27 mouse cellular contexts compared by ENCODE assay signal in genomic region chr16:76000127-76000526, GRCm38 (mm10).
"Had no signal": no experiment of that assay in that cellular context is flagged by ENCODE, and none has a peak within 500 bp of the region (broad histone marks: within the 10 kb centered on the region; RNA-seq: fewer than 3 reads in every experiment).

No protein-coding gene starts in this region.

- H3K9me3 ChIP-seq: heart, embryonic 13.5 days; heart, embryonic 15.5 days; hindbrain, embryonic 13.5 days; hindbrain, embryonic 15.5 days; kidney, embryonic 15.5 days; limb, embryonic 13.5 days; limb, embryonic 15.5 days; liver, embryonic 12.5 days had no signal

- H3K36me3 ChIP-seq: heart, embryonic 13.5 days; heart, embryonic 15.5 days; hindbrain, embryonic 13.5 days; hindbrain, embryonic 15.5 days; kidney, embryonic 15.5 days; limb, embryonic 13.5 days; limb, embryonic 15.5 days; liver, embryonic 12.5 days had no signal

- H3K27me3 ChIP-seq: heart, embryonic 13.5 days; heart, embryonic 15.5 days; hindbrain, embryonic 13.5 days; hindbrain, embryonic 15.5 days; kidney, embryonic 15.5 days; limb, embryonic 13.5 days; limb, embryonic 15.5 days; liver, embryonic 12.5 days had no signal

- H3K4me1 ChIP-seq: heart, embryonic 13.5 days; heart, embryonic 15.5 days; kidney, embryonic 15.5 days; limb, embryonic 13.5 days; limb, embryonic 15.5 days had no signal

- H3K9ac ChIP-seq: heart, embryonic 13.5 days; heart, embryonic 15.5 days; hindbrain, embryonic 13.5 days; hindbrain, embryonic 15.5 days; kidney, embryonic 15.5 days; limb, embryonic 13.5 days; limb, embryonic 15.5 days; liver, embryonic 12.5 days; liver, embryonic 14.5 days had no signal

- DNase-seq: gastrocnemius, postnatal 14 days; gastrocnemius, postnatal 36 days; heart, adult 11 months; heart, adult 2 months; heart, postnatal 14 days; heart, postnatal 36 days; kidney, adult 11 months; kidney, adult 2 months; kidney, adult 9 months; kidney, postnatal 14 days; kidney, postnatal 36 days; layer of hippocampus, postnatal 36 days; left cerebral cortex, postnatal 4 days had no signal

- H3K27ac ChIP-seq: heart, adult 2 months; heart, embryonic 13.5 days; heart, embryonic 15.5 days; hindbrain, embryonic 13.5 days; hindbrain, embryonic 15.5 days; hindbrain, postnatal 0 days; kidney, embryonic 15.5 days; kidney, postnatal 0 days; layer of hippocampus, adult 2 months; limb, embryonic 13.5 days; limb, embryonic 15.5 days; liver, embryonic 12.5 days; liver, embryonic 14.5 days had no signal

- H3K4me2 ChIP-seq: heart, embryonic 11.5 days; heart, embryonic 13.5 days; heart, embryonic 15.5 days; hindbrain, embryonic 13.5 days; hindbrain, embryonic 15.5 days; kidney, embryonic 15.5 days; limb, embryonic 13.5 days; limb, embryonic 15.5 days; liver, embryonic 12.5 days had no signal

- H3K4me3 ChIP-seq: heart, adult 2 months; heart, embryonic 13.5 days; heart, embryonic 15.5 days; hindbrain, embryonic 13.5 days; hindbrain, embryonic 15.5 days; kidney, embryonic 15.5 days; layer of hippocampus, adult 2 months; limb, embryonic 13.5 days; limb, embryonic 15.5 days; liver, embryonic 12.5 days had no signal

- ATAC-seq: hindbrain, postnatal 0 days; intestine, embryonic 16.5 days; liver, embryonic 12.5 days had no signal
